Mouse (Mus musculus) monocyte, adult 5-6 weeks (primary cell): ENCODE results near the gene Cep126. TPM values are rescaled to one million over a fixed set of nuclear protein-coding genes. Genes with fewer than 3 reads are reported as not detected.
A peak's percentile ranks its signal among the peaks of the same experiment; 100 is the strongest.

ENCODE experiments used
- ATAC-seq: fragments of 153-309, 156-312 bp; replicated peaks from 2 replicates; pipeline ENCODE4 v1.8.0; 2017; ENCODE audit warnings: mild to moderate bottlenecking; ENCODE audit not compliant: low TSS enrichment, insufficient number of reproducible peaks, severe bottlenecking, poor library complexity, low FRiP score
- total RNA-seq: library from RNA; stranded (forward); fragments of 200-1000, 200-491, 200-594 nt; gene quantifications from 3 replicates; pipeline ENCODE4 v1.2.3, GENCODE M21; 2017

Cep126 gene
- total RNA-seq, result 0.11 TPM in 1 of 3 replicates, not detected in the others

DNA sequence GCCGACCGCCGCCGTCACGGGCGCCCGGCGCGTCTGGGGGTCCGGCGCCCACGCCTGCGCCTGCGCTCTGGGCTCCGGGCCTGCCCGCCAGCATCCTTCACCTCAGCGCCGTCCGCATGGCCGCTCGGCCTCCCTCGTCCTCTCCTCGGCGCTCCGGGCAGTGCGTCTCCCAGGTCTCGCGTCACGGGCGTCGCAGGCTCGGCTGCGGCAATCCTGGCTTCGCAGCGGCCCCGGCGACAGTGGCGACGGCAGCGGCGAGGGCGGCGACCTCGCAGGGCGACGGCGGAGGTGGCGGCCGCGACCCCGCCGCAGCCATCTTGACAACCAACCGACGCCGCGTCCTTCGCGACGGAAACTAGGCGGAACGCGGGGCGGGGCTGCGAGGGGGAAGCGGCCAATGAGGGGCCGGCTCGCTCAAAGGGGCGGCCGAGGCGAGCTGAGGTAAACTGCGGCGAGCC, at the start of gene Cep126:
Gene Cep126 (minus strand): TSS at position 178 of the 458 bp plus-strand sequence.
- no peak for ATAC-seq

DNA sequence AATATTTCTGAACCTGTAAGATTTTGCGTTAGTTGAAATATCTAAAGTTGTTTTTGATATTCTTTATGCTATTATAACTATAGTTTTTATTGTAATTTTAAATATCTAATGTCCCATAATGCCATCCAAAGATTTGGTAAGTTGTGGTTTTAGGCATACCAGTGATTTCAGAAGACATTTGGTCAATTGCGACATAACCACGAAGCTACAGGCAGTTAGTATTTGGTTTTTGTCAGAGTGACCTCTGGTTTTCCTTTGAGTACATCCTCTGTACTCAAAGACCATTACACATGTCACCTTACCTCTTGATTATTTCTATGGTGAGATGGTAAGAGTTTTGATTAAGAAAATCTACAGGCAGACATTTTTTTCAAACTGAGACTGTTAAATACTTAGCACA, 45.5 kb upstream of the Cep126 start:
- ATAC-seq, result no peak

DNA sequence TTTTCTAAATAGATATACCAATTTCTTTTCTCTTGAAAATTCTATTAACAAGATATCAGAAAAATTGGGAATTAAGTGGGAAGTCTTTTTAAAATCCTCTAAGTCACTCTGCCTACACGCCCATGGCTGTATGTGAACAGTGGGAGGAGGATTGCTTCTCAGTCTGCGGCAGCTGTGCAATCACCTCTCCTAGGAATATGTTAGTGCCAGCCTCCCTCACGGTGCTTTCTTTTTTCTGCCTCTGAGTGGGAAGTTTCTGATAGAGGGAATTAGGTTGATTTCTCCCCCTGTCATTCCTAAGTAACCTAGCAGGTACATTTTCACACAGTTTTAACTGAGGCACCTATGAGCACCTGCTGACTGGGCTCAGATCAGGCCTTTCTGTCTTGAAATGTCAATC, 43.0 kb upstream of the Cep126 start:
- ATAC-seq, result no peak

DNA sequence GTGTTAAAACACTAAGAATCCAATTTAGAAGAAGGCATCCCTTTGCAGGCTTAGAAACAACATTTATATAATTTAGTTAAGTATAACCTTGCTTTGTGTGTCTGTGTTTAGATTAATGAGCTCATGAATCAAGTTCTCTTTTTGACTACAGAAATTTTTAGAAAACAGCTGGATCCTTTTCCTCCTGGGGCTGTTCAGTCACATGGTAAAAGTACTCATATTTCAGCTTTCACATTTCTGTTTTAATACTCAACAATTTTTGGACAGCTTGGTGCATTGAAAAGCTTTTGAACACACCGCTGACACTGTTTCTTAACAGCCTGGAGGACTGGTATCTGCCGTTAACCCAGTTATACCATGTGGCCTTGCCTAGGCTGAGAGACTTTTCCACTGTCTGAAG, 22.9 kb upstream of the Cep126 start:
- no peak for ATAC-seq

DNA sequence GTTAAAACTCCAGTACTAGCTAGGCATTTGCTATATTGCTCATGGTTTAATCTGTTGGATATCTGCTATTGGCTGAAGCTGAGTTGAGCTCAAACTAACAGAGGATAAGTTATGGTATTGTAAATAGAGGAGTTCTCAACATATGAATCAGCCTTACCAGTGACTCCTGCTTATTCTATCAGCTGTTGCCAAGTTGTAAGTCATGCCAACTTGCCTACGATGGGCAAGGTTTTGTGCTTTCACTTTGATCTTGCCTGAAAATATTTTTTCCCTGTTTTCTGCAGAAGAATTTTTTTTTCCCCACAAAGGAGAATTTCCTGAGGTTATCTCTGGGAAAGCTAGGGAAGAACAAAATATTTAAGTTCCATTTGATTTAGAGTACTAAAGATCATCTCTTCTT, 5.4 kb upstream of the Cep126 start:
- no peak for ATAC-seq

DNA sequence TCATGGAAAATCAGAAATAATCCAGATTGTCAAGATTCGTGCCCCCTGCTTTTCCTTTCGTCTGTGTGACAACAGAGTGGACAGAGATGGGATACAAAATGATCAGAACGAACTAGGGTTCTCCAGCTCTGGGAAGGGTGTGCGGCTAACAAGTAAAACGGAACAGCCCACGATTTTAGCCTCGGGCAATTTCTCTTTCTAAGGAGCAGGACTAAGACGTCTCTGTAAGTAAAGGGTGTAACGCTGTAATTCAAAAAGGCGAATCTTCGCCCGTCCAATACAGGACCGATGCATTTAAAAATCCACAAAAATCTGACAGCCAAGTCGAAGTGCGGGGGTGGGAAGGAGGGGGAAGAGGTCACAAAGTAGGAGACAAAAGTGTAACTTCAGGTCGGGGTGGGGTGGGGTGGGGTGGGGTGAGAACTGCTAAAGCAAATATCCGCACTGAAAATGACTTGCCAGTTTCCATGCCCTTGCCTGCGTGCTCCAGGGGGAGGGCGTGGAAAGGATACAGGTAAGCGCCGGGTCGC, 443 bp downstream of the Cep126 start:
- ATAC-seq, result no peak

DNA sequence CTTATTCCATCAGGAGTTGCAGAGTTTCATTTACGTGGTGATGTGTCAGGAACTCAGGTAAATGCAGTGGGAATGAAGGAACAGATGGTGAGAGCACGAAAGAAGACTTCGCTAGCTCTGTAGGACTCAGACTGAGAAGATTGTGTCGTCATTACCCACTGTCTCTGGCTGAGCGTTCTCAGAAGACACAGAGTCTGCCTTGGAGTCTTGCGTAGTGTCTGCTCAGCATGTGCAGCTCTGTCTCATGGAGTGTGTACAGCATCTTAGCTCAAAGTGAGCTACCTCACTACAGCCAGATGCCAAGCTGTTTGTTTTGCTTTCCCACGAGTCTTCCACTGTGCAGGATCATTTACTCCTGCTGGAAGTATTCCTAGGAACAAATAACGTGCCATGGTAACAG, 10.6 kb downstream of the Cep126 start:
- ATAC-seq, result no peak

DNA sequence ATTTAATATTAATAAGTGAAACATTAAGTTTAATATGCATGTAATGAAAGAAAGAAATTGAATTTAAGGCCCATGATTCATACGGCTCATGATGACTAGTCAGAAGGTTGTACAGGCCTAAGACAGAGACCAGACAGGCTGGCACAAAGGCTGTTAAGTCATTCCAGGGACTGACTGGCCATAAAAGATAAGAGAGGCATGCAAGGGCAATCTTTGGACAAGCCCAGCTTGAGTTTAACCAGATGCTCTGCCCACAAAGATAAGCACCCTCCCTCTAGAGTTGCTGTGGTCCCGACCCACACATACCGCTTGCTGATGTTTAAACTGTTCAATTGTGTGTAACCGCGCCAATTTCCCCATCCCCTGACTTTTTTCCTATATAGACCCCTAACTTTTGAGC, 19.6 kb downstream of the Cep126 start:
- no peak for ATAC-seq

DNA sequence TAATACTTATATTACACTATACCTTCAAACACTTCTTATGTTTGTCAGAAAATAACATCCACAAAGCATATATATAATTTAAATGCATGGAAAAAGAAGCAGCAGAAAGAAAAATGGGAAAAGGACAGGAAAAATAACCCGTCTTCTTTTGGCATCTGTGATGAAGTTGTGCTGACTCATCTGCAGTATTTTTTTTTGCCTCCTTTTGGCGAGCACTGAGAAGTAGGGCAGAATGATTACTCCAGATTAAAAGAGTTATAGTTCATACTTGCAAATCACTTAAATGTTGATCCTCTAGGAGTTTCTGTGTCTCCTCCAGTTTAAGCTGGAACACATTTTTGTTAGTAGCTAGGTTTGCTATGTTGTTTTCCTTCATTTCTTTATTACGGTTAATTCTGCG, 31.0 kb downstream of the Cep126 start:
- ATAC-seq, result no peak

DNA sequence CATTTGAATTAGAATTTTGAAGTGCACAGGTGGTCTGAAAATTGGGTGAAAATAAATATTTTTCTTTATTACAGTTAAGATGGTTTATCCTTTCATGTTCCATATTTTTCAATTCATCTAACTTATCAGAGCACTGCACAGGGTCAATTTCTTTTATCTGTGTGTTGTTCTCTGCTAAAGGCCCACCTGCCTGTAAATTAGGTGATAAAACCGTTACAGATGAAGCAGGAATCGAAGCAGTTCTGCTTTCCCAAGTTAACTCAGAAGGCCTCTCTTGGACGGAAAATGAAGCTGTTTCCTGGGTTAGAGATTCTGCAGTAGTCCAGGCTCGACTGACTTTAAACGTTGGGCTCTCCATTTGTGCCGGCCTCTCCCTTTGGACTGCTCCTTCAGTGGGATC, 33.1 kb downstream of the Cep126 start:
- no peak for ATAC-seq

DNA sequence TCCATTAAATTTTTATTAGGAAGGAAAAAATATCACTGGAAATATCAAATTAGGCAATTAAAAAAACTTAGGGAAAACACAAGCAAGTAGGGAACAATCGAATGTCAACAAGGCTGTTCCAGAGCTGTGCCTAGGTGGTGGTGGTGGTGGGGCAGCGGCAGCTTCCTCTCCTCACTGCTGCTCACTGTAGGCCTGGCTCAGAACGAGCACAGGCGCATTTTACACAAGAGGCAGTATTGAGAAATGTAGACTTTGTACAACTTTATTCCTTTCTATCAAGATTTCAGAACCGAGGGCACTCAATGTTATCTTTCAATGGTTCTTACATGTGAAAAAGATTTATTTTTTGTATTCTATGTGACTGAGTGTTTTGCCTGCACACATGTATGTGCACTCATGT, 55.2 kb downstream of the Cep126 start:
- no peak for ATAC-seq

DNA sequence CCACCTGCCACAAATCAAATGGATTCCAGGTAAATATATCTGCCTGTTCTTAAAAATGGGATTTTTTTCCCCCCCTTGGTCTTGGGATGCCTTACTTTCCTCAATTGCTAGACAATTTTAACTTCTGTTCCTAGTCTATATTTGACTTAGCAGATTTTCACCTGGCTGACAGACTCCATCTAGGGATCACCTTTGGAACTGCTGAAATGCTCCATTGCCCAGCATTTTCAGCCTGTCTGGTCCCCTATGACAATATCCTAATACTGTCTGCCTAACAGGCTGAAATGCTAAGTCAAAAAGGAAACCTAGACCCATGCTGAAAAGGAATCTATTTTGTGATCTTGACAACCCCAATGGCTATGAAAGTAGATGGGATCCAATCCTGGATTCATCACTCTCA, 59.7 kb downstream of the Cep126 start:
- ATAC-seq, result no peak

DNA sequence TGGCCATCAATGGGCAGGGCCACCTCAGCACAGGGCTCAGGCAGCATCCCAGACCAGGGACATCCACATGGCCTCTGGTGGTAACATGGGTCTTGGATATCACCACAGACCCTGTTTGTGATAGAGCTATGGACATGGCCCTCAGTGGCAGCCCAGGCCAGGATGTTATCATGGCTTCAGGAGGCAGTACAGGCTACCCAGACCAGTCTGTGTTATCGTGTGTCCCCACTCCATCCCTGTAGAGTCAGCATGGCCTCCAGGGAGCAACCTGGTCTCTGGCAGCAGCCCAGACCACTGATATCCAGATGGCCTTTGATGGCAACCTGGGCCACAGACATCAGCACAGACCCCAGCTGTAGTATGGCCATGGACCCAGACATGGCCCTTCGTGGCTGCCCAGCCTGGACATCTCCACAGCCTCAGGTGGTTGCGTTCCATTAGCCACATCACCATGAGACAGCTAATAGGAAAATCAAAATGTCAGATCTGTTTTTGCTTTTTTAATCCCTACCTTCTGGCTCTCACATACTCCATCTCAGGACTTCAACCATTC, 60.8 kb downstream of the Cep126 start:
- peak; percentile 27; the same call in 1 of the 2 replicates for ATAC-seq

DNA sequence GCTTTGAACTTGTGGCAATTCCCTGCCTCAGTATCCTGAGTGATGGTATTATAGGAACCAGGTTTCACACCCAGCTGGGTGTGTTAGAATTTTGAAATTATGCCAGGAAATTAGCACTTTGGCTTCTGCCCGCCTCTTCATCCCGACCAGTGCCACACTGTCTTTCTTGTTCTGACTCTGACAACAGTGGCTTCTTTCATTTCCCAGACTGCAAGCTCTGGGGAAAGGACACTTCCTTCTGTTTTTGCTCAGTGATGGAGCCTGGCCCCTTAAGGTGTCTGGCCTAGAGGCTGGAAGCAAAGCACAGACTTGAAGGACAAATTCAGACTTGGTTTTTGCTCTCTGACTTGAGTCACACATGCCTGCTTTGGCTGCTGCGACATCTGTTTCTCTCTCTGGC, 74.5 kb downstream of the Cep126 start:
- no peak for ATAC-seq

DNA sequence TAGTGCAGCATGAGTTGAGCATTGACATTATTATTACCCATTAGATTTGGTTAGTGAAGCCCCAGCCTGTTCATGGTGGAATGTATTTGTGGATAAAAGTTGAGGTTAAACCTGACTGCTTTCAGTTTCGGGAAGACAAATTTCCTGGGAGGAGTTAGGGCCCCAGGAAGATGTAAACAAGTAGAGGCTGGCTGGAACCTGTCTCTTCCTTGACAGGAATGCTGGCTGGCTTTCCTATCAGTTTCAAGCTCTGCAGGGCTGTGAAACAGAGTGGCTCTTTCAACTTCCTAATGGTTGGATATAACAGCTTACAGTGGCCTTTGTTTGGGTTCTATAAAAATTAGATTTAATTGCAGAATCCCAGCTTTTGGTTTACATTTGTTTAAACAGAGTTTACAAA, 79.3 kb downstream of the Cep126 start:
- no peak for ATAC-seq

DNA sequence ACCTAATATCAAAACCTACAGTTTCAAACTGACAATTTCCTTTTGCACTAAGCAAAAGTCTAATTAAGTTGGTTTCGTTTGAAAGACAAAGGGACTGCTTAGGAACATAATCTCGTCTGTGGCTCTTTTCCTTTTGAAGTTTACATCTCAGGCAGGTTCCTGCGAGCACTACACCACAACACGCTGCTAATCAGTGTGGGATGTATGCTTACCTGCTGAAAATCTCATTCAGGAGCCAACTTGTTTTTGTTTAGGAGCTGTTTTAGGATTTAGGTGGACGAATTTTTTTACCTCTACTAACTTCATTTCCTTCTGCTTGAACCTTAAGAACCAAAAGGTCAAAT, 91.1 kb downstream of the Cep126 start:
- no peak for ATAC-seq

DNA sequence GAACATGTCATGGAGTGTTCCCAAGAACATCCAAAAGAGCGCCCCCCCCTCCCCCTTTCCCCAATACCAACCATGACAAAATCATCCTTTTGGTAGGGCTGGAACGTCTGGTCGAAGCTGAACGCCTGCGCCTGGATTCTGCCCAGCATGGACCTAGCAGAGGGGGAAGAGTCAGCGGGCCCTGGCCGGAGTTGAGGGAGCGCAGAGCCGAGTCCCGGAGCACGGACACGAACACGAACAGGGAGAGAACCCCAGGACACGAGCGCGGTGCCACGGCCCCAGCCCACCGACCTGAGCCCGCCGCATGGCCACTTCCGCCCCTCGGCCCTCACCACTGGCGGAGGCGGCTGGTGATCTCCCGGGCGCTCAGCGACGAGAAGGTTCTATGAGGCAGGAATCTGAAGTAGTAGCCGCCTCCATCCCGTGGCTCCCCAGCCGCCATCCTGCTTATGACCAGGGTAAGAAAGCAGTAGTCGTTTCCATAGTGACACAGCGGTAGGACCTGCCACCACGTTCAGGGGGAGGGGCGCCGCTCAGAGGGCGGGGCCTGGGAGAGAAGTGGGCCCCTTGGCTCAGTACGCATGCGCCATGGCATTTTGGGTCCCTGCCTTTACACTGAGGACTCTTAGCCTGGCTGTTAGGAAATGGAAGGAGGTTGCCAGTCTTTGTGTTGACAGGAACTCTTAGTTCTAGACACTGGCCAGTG, 91.6 kb downstream of the Cep126 start, which contains the start of gene Cfap300:
Gene Cfap300 (minus strand): TSS at position 486 of the 706 bp plus-strand sequence.
- peak; percentile 50; the same call in 1 of the 2 replicates for ATAC-seq

DNA sequence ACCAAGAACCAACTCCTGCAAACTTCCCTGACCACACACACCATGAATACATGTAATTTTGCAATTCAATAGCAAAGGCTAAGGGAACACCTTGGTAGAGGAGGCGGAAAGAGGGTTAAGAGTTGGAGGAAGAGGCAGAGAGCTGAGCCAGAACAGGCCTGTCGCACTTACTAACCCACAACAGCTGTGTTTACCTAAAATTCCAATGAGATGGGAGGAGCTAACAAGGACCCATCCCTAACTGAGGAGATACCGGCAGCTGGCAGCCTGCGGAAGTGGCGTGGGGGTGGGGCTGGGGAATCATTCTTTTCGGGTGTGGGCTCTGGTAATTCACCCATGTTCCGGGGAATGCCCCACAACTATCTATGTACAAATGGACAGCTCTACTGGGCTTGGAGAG, 98.5 kb downstream of the Cep126 start:
- ATAC-seq, result no peak

DNA sequence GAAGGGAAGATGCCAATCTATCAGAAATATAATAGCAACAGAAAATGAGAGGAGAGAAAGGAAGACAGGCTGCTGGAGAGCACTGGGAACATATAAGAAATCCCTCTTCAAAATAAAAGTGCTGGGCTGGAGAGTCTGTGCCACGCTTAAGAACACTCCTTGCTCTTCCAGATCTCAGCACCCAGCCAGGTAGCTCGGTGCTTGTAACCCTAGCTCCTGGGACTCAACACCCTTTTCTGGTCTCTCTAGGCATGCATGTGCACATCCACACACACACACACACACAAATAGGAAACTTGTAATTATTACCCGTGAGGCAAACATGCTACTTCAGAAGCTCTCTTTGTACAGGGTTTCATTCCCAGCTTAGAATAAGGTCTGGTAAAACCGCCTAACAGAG, 99.0 kb downstream of the Cep126 start:
- ATAC-seq, result no peak

DNA sequence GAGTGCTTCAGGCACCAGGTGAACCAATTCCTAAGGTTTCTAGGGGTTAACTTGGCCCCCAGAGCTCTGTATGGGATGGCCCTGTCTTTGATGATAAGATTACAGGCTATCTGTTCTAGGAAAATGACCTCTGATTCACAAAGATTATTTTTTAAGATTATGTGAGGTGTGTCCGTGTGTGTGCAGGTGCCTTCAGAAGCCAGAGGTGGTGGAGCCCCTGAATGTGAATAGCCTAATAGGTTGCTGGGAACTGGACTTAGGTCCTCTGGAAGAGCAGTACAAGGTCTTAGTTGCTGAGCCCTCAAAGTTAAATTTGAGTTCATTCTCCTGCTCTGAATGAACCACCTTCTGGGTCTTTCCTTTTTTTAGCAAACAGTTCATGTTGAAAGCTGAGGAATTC, 100.0 kb downstream of the Cep126 start:
- ATAC-seq, result no peak
